Mouse (Mus musculus) heart, postnatal 25 days (tissue): ENCODE results near the gene Fasn. TPM values are rescaled to one million over a fixed set of nuclear protein-coding genes. Genes with fewer than 3 reads are reported as not detected.
"Not testable (repeated sequence)": the region's sequence is repeated elsewhere in the genome, so short reads cannot be mapped to it uniquely, and the experiment has no call there.

Experiments
- DNase-seq: peaks from one replicate; pipeline ENCODE4 v3.0.0; 2022; ENCODE audit warnings: low spot score
- intact Hi-C: fragments of 180-260 bp; cut with DNase I; formaldehyde crosslinking; loops from one replicate; pipeline ENCODE4 v1.15.1; 2025
- total RNA-seq, 2 experiments: library from RNA; stranded (reverse); gene quantifications; 2 replicates each; pipeline ENCODE4 v1.2.3; 2021

Fasn gene
- total RNA-seq, 2 experiments from 2014 or later, result 29.8 to 52.8 TPM

GRCm38 (mm10) chr11:120768206-120768605 is 56.1 kb downstream of the Fasn start:
- intact Hi-C loops, result no loop called here
- DNase-seq, result no peak

GRCm38 (mm10) chr11:120767023-120767422 is 57.3 kb downstream of the Fasn start:
- DNase-seq, intact Hi-C loops: not testable (repeated sequence)

GRCm38 (mm10) chr11:120763121-120763999 is 61.0 kb downstream of the Fasn start:
- DNase-seq, intact Hi-C loops: not testable (repeated sequence)

- intact Hi-C loops, DNase-seq: not testable (repeated sequence)
Measured at GRCm38 (mm10) chr11:120762672-120763041, 61.7 kb downstream of the Fasn start, which contains the start of gene Hmga1b. Hmga1b (plus strand) TSS chr11:120762794.

GRCm38 (mm10) chr11:120761811-120762671 is 62.3 kb downstream of the Fasn start:
- DNase-seq, result no peak
- intact Hi-C loops, result no loop called here

GRCm38 (mm10) chr11:120760236-120760635 is 64.1 kb downstream of the Fasn start:
- intact Hi-C loops, result no loop called here

More at GRCm38 (mm10) chr11:120760236-120760635, 64.1 kb downstream of the Fasn start:
- DNase-seq, result no peak

Other genes starting within 250 kb of the Fasn start
- 100 to 1,000 TPM; 142 to 158 TPM for gene Arhgdia, start 242.9 kb downstream of the Fasn start, total RNA-seq
- 10 to 100 TPM; 49.3 to 52.6 TPM for gene Alyref, start 226.2 kb downstream of the Fasn start, total RNA-seq
- 10 to 100 TPM; 82.6 to 90.3 TPM for gene Anapc11, start 226.1 kb downstream of the Fasn start, total RNA-seq
- not detected for gene Npb, start 216.1 kb downstream of the Fasn start, total RNA-seq
- 10 to 100 TPM; 54.2 to 59.3 TPM for gene Pcyt2, start 206.6 kb downstream of the Fasn start, total RNA-seq
- gene Sirt7, start 199.3 kb downstream of the Fasn start, total RNA-seq, result 1 to 10 TPM; 7.7 to 8.3 TPM
- gene Mafg, start 190.9 kb downstream of the Fasn start, total RNA-seq, result 10 to 100 TPM; 38.7 to 42.1 TPM
- gene Pycr1, start 180.8 kb downstream of the Fasn start, total RNA-seq, result 1 to 10 TPM; 1.6 to 2.3 TPM
- 10 to 100 TPM; 78.3 to 78.8 TPM for gene Myadml2, start 176.4 kb downstream of the Fasn start, total RNA-seq
- gene Notum, start 163.4 kb downstream of the Fasn start, total RNA-seq, result under 1 TPM in 1 of 2 experiments, not detected in 1; 0.20 TPM
- gene Aspscr1, start 151.6 kb downstream of the Fasn start, total RNA-seq, result 10 to 100 TPM; 33.0 to 33.9 TPM
- gene Cenpx, start 110.8 kb downstream of the Fasn start, total RNA-seq, result 10 to 100 TPM; 31.2 to 35.7 TPM
- 1 to 10 TPM; 5.6 to 6.2 TPM for gene Lrrc45, start 110.6 kb downstream of the Fasn start, total RNA-seq
- gene Rac3, start 103.1 kb downstream of the Fasn start, total RNA-seq, result 1 to 10 TPM; 1.2 to 1.8 TPM
- gene Dcxr, start 97.3 kb downstream of the Fasn start, total RNA-seq, result 1 to 10 TPM; 6.8 to 7.5 TPM
- gene Cbr2, start 92.4 kb downstream of the Fasn start, total RNA-seq, result 10 to 100 TPM; 16.7 to 22.1 TPM
- gene Hmga1b, start 61.8 kb downstream of the Fasn start, total RNA-seq, result 10 to 100 TPM; 21.2 to 40.2 TPM
- gene Rfng, start 40.3 kb downstream of the Fasn start, total RNA-seq, result 10 to 100 TPM; 12.3 to 13.9 TPM
- 10 to 100 TPM; 52.2 to 57.0 TPM for gene Gps1, start 40.3 kb downstream of the Fasn start, total RNA-seq
- gene Dus1l, start 28.1 kb downstream of the Fasn start, total RNA-seq, result 10 to 100 TPM; 26.8 to 27.8 TPM
- gene Ccdc57, start 108.3 kb upstream of the Fasn start, total RNA-seq, result 1 to 10 TPM; 1.2 to 1.3 TPM
- gene Slc16a3, start 123.9 kb upstream of the Fasn start, total RNA-seq, result 1 to 10 TPM in 1 of 2 experiments, under 1 TPM in 1; 0.87 to 2.1 TPM
- gene Csnk1d, start 166.8 kb upstream of the Fasn start, total RNA-seq, result 10 to 100 TPM; 50.7 to 56.5 TPM
- under 1 TPM; 0.28 to 0.57 TPM for gene Cd7, start 214.9 kb upstream of the Fasn start, total RNA-seq
- gene Sectm1b, start 239.0 kb upstream of the Fasn start, total RNA-seq, result not detected